Mouse (Mus musculus): ENCODE data around the gene St6galnac5. TPM values are rescaled to one million over a fixed set of nuclear protein-coding genes. Genes with fewer than 3 reads are reported as not detected.

The St6galnac5 gene
- total RNA-seq, 2 experiments from 2014 or later = 0.83 TPM; not detected in 1

GRCm38 (mm10) chr3:152951634-152952545 is 30.2 kb downstream of the St6galnac5 start:
- ATAC-seq (replicated peaks; ENCODE audit: low FRiP score, poor library complexity, severe bottlenecking) = no peak

DNA sequence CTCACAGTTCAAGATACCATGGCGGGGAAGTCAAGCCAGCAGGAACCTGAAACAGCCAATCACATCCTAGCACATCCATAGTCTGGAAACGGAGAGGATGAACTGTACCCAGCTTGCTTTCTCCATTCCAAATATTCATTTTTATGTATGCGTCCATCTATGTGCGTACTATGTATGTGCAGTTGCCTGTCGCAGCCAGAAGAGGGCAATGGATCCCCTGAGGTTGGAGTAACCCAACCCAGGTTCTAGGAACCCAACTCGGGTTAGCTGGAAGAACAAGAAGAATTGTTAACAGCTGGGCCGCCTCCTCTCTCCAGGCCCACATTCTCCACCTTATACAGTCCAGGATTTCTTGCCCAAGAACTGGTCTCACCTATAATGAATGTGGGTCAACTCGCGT is 31.1 kb downstream of the St6galnac5 start:
- no peak for ATAC-seq (replicated peaks; ENCODE audit: low FRiP score, poor library complexity, severe bottlenecking)

- ATAC-seq (replicated peaks; ENCODE audit: low FRiP score, poor library complexity, severe bottlenecking) = no peak
Observed at GRCm38 (mm10) chr3:152950299-152950698, 31.7 kb downstream of the St6galnac5 start.

- no peak for ATAC-seq (replicated peaks; ENCODE audit: low FRiP score, poor library complexity, severe bottlenecking)
Observed at GRCm38 (mm10) chr3:152949233-152949777, 32.7 kb downstream of the St6galnac5 start.

DNA sequence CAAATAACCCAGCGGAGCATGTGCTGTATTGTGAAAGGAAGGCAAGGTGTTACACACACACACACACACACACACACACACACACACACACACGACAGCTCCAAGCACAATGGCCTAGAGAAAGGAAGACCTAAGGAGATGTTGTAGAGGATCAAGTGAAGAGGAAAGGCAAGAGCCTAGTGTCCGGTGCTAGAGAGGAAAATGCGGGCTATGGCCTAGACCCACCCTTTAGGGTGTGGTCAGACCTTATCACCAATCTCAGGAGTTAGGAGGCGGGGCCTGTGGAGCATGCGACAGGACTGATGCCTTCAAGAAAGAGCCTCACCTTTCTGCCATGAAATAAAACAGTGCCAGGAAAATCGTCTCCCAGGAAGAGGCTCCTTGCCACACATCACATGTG is 33.5 kb downstream of the St6galnac5 start:
- no peak for ATAC-seq (replicated peaks; ENCODE audit: low FRiP score, poor library complexity, severe bottlenecking)

DNA sequence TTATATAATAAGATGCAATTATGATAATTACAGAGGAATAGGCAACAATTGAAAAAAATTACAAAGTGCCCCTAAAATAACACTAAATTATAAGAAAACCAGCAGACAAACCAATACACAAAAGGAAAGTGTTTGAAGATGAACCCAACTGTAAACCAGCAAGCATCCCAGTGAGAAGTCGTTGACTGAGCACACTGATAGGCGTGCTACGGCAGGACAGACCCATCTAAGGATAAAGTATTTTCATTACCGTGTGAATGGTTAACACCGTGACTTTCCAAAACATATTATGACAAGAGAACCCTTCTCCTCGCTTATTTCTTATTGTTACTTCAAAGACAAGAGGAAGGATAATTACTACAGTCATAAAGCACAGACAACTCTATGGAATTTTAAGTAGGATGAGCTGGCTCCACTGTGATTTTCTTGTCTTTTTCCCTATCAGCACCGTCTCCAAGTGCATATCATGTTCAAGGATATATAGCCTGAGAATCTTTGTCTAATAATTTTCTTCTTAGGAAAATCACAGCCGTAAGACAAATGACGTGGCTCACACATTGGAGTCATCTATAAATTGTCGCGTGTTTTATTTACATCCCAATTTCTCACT is 34.9 kb downstream of the St6galnac5 start:
- no peak for ATAC-seq (replicated peaks; ENCODE audit: low FRiP score, poor library complexity, severe bottlenecking)

DNA sequence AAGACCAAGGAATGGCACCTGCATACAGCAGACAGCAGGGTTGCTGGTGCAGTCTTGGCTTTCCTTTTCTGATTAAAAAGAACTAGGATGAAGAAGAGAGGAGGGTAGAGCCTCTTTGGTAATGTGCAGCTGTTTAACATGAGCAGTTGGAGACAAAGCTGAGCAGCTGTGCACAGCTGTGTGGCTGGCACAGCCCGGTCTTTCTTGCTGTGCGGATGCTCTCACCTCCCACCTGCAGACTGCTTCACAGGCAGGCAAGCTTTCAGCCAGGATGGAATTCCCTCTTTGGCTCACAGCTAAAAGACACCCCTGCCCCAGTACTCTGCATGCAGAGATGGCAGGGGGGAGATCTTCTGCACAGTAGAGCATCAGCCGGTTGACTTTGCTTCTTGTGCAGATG is 37.3 kb downstream of the St6galnac5 start:
- ATAC-seq (replicated peaks; ENCODE audit: low FRiP score, poor library complexity, severe bottlenecking) = no peak

- ATAC-seq (replicated peaks; ENCODE audit: low FRiP score, poor library complexity, severe bottlenecking) = no peak
Observed at GRCm38 (mm10) chr3:152942985-152943384, 39.1 kb downstream of the St6galnac5 start.

- no peak for ATAC-seq (replicated peaks; ENCODE audit: low FRiP score, poor library complexity, severe bottlenecking)
Observed at GRCm38 (mm10) chr3:152941671-152942070, 40.4 kb downstream of the St6galnac5 start.

DNA sequence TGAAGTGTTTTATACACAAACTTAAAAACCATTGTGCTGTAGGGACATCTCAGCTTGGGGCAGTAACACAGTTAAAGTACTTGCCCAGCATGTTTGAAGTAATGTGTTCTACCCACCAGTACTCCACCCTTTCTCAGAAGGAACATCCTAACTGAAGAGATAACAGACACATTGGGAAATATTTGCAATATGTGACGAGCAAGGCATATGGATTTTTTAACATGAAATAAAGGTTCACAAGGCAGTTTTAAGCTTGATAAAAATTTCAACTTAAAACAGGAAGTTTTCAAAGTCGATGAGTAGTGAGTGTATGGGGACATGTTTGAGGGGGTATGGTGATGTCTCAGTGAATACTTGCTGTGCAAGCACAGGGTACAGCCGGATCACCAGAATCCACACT is 45.7 kb downstream of the St6galnac5 start:
- no peak for ATAC-seq (replicated peaks; ENCODE audit: low FRiP score, poor library complexity, severe bottlenecking)

DNA sequence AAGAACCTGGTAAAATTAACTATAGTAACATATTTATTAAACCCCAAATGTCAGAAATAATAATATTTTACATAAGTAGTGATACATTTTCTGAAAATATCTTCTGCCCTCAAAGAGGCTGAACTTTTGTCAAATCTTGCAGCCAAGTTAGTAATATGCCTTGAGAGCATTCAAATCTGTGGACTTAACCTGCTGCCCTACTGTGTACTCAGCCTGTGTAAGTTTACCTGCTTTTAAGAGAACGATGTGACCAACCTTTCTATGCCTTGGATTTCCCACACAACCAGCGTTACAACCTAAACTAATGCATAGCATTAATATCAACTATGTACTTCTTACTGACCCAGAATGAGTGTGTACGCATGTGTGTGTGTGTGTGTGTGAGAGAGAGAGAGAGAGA is 48.3 kb downstream of the St6galnac5 start:
- ATAC-seq (replicated peaks; ENCODE audit: low FRiP score, poor library complexity, severe bottlenecking) = no peak

GRCm38 (mm10) chr3:152932544-152932943 is 49.5 kb downstream of the St6galnac5 start:
- ATAC-seq (replicated peaks; ENCODE audit: low FRiP score, poor library complexity, severe bottlenecking) = no peak

GRCm38 (mm10) chr3:152932096-152932495 is 50.0 kb downstream of the St6galnac5 start:
- ATAC-seq (replicated peaks; ENCODE audit: low FRiP score, poor library complexity, severe bottlenecking) = no peak

- no peak for ATAC-seq (replicated peaks; ENCODE audit: low FRiP score, poor library complexity, severe bottlenecking)
Observed at GRCm38 (mm10) chr3:152931354-152931753, 50.7 kb downstream of the St6galnac5 start.

- no peak for ATAC-seq (replicated peaks; ENCODE audit: low FRiP score, poor library complexity, severe bottlenecking)
Observed at GRCm38 (mm10) chr3:152929788-152930281, 52.2 kb downstream of the St6galnac5 start.

- no peak for ATAC-seq (replicated peaks; ENCODE audit: low FRiP score, poor library complexity, severe bottlenecking)
Observed at GRCm38 (mm10) chr3:152929256-152929787, 52.7 kb downstream of the St6galnac5 start.

DNA sequence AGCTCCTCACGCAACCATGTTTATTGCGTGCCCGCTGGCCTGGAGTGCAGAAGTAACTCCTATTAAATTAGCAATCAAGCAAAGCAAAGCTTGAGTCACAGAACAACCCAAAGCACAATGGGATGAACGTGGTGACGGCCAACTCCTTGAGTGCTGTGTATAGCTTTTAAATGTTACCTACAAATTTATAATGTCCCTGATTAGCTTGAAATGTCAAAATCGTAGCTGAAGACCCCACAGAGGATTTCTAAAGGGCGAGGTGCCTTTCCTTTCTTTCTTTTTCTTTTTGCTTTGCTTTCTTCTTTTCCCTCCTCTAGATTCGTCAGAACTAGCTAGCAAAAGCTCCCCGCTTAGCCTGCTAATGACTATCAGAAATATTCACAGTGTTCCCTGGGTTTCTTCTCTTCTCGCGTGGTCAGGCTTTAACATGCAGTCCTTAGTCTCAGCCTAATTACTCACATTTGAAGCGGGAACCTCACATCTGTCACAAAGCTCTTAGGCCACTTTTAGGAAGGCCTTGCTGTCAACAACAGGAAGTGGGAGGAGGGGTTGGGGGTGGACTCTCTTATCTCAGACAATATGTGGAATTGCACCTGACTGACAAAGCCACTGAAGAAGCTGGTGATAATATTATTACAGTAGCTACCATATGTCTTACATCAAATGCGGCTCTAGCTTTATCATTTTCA is 53.6 kb downstream of the St6galnac5 start:
- no peak for ATAC-seq (replicated peaks; ENCODE audit: low FRiP score, poor library complexity, severe bottlenecking)

DNA sequence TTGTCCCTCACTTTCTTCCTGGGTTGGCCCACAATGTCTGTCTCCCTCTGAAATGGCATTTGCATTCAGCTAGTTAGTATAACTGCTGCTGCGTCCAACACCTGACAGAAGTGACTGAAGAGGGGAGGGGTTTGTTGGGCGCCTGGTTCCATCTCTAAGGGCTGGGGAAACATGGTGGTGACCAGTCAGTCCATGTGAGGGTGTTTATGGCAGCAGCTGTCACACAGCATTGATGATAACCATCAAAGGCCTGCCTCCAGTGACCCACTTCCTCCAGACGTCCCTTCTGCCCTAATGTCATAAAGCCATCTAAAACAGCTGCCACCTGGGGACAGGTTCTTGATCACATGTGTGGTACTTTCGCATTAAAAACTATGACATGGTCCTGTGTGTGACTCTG is 55.9 kb downstream of the St6galnac5 start:
- ATAC-seq (replicated peaks; ENCODE audit: low FRiP score, poor library complexity, severe bottlenecking) = no peak

GRCm38 (mm10) chr3:152925364-152925763 is 56.7 kb downstream of the St6galnac5 start:
- no peak for ATAC-seq (replicated peaks; ENCODE audit: low FRiP score, poor library complexity, severe bottlenecking)

DNA sequence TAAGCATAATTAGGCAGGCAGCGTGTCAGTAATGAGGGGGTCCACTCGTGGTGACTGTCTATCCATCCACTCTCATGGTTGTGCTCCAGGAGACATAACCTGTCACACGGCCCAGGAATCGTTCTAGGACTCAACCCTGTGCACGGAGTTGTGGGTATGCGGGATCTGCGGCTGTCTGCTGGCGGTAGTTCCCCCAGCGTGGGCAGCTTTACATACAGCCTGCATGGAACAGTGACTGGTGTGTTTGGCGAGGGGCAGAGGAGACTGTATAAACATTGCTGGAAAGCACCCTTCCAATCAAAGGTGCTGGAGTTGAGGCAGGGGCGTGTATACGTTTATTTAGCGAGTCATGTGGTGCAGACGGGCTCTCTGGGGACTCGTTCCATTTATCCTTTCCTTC is 58.5 kb downstream of the St6galnac5 start:
- ATAC-seq (replicated peaks; ENCODE audit: low FRiP score, poor library complexity, severe bottlenecking) = no peak

Data from erythroid progenitor cell, adult 5-6 weeks (primary cell).